Mouse (Mus musculus): ENCODE results near the gene Slc19a2. TPM values are rescaled to one million over a fixed set of nuclear protein-coding genes. Genes with fewer than 3 reads are reported as not detected.

Slc19a2 gene
- polyA plus RNA-seq (2015; fragmentation: Nextera tagmentation; extraction: Ambion mirVana): 8.6 and 8.7 TPM in 2 replicates

GRCm38 (mm10) chr1:164248465-164249331, at the start of gene Slc19a2:
Gene Slc19a2, plus strand, starts transcription at chr1:164249046.
- H3K27ac ChIP-seq: peak within 1 kb of the TSS; percentile 77
- peak; percentile 96 for ATAC-seq (replicated peaks; ENCODE audit: low FRiP score, low read depth)
- H3K4me1 ChIP-seq (replicated peaks; ENCODE audit: insufficient read depth, low read length): 0 out of 2 replicates have a peak, but pooled peaks cover 6% of the 10 kb centered on the region
- no peaks in the 10 kb centered on the region for H3K9me3 ChIP-seq (replicated peaks; ENCODE audit: low read length)
- TF ChIP-seq CTCF (IDR thresholded peaks at IDR 0.05; ENCODE audit: low read depth): 0 out of 2 replicates have a peak, but pooled peaks have one; percentile 1
- under 1% methylated on average over 70 of the region's 79 CpGs for WGBS
- no peaks in the 10 kb centered on the region for H3K36me3 ChIP-seq (ENCODE audit: insufficient read depth, low read length)
- peak within 1 kb of the TSS; percentile 90 for H3K4me2 ChIP-seq (ENCODE audit: low read length)
- H3K9ac ChIP-seq (ENCODE audit: low read depth, low read length): peak within 1 kb of the TSS; percentile 73
- H3K4me3 ChIP-seq (replicated peaks; ENCODE audit: low read depth, low read length): peak within 1 kb of the TSS; percentile 57
- DNase-seq (ENCODE audit: low spot score): peak; percentile 99
- H3K27me3 ChIP-seq (ENCODE audit: insufficient read depth, low read length): no peaks in the 10 kb centered on the region

GRCm38 (mm10) chr1:164199551-164199950, 49.3 kb upstream of the Slc19a2 start:
- WGBS: 70% methylated on average over 4 of the region's 4 CpGs
- H3K4me2 ChIP-seq (ENCODE audit: low read length): no peak overlapping the region

GRCm38 (mm10) chr1:164208437-164208836, 40.4 kb upstream of the Slc19a2 start:
- no peak for ATAC-seq (replicated peaks; ENCODE audit: low FRiP score, low read depth)
- TF ChIP-seq CTCF (IDR thresholded peaks at IDR 0.05; ENCODE audit: low read depth): no peak
- no peak for DNase-seq (ENCODE audit: low spot score)
- Histone ChIP-seq H3K4me3 (replicated peaks; ENCODE audit: low read depth, low read length) (no peak overlapping the region), H3K4me2 (ENCODE audit: low read length) (no peak overlapping the region), H3K36me3 (ENCODE audit: insufficient read depth, low read length) (no peaks in the 10 kb centered on the region), H3K27me3 (ENCODE audit: insufficient read depth, low read length) (no peaks in the 10 kb centered on the region), H3K4me1 (replicated peaks; ENCODE audit: insufficient read depth, low read length) (no peaks in the 10 kb centered on the region), H3K27ac (no peak overlapping the region), H3K9me3 (replicated peaks; ENCODE audit: low read length) (no peaks in the 10 kb centered on the region), H3K9ac (ENCODE audit: low read depth, low read length) (no peak overlapping the region)
- WGBS: 39% methylated on average over 2 of the region's 2 CpGs

More at GRCm38 (mm10) chr1:164199551-164199950, 49.3 kb upstream of the Slc19a2 start:
- Histone ChIP-seq H3K4me1 (replicated peaks; ENCODE audit: insufficient read depth, low read length) (no peaks in the 10 kb centered on the region), H3K36me3 (ENCODE audit: insufficient read depth, low read length) (no peaks in the 10 kb centered on the region), H3K9me3 (replicated peaks; ENCODE audit: low read length) (no peaks in the 10 kb centered on the region), H3K4me3 (replicated peaks; ENCODE audit: low read depth, low read length) (no peak overlapping the region), H3K27ac (no peak overlapping the region), H3K27me3 (ENCODE audit: insufficient read depth, low read length) (no peaks in the 10 kb centered on the region), H3K9ac (ENCODE audit: low read depth, low read length) (no peak overlapping the region)
- no peak for TF ChIP-seq CTCF (IDR thresholded peaks at IDR 0.05; ENCODE audit: low read depth)
- ATAC-seq (replicated peaks; ENCODE audit: low FRiP score, low read depth): no peak
- no peak for DNase-seq (ENCODE audit: low spot score)

GRCm38 (mm10) chr1:164210899-164211298, 37.9 kb upstream of the Slc19a2 start:
- H3K9me3 ChIP-seq (replicated peaks; ENCODE audit: low read length): no peaks in the 10 kb centered on the region
- H3K36me3 ChIP-seq (ENCODE audit: insufficient read depth, low read length): no peaks in the 10 kb centered on the region
- H3K4me2 ChIP-seq (ENCODE audit: low read length): no peak overlapping the region
- no peak for DNase-seq (ENCODE audit: low spot score)
- no peak for ATAC-seq (replicated peaks; ENCODE audit: low FRiP score, low read depth)
- no peaks in the 10 kb centered on the region for H3K4me1 ChIP-seq (replicated peaks; ENCODE audit: insufficient read depth, low read length)
- no peak overlapping the region for H3K9ac ChIP-seq (ENCODE audit: low read depth, low read length)
- no peak overlapping the region for H3K4me3 ChIP-seq (replicated peaks; ENCODE audit: low read depth, low read length)
- TF ChIP-seq CTCF (IDR thresholded peaks at IDR 0.05; ENCODE audit: low read depth): no peak
- H3K27ac ChIP-seq: no peak overlapping the region
- no peaks in the 10 kb centered on the region for H3K27me3 ChIP-seq (ENCODE audit: insufficient read depth, low read length)
- WGBS: 82% methylated on average over 4 of the region's 4 CpGs

- Histone ChIP-seq H3K27ac (no peak overlapping the region), H3K9ac (ENCODE audit: low read depth, low read length) (no peak overlapping the region), H3K4me3 (replicated peaks; ENCODE audit: low read depth, low read length) (no peak overlapping the region), H3K27me3 (ENCODE audit: insufficient read depth, low read length) (no peaks in the 10 kb centered on the region), H3K4me1 (replicated peaks; ENCODE audit: insufficient read depth, low read length) (no peaks in the 10 kb centered on the region), H3K4me2 (ENCODE audit: low read length) (no peak overlapping the region), H3K36me3 (ENCODE audit: insufficient read depth, low read length) (no peaks in the 10 kb centered on the region), H3K9me3 (replicated peaks; ENCODE audit: low read length) (no peaks in the 10 kb centered on the region)
- no peak for TF ChIP-seq CTCF (IDR thresholded peaks at IDR 0.05; ENCODE audit: low read depth)
- ATAC-seq (replicated peaks; ENCODE audit: low FRiP score, low read depth) (no peak), DNase-seq (ENCODE audit: low spot score) (no peak)
- WGBS: 83% methylated on average over 8 of the region's 8 CpGs
These were observed 36.2 kb upstream of the Slc19a2 start for GRCm38 (mm10) chr1:164212686-164213085.

- Histone ChIP-seq H3K9ac (ENCODE audit: low read depth, low read length) (no peak overlapping the region), H3K4me1 (replicated peaks; ENCODE audit: insufficient read depth, low read length) (no peaks in the 10 kb centered on the region), H3K27ac (no peak overlapping the region), H3K36me3 (ENCODE audit: insufficient read depth, low read length) (no peaks in the 10 kb centered on the region), H3K27me3 (ENCODE audit: insufficient read depth, low read length) (no peaks in the 10 kb centered on the region), H3K9me3 (replicated peaks; ENCODE audit: low read length) (no peaks in the 10 kb centered on the region), H3K4me3 (replicated peaks; ENCODE audit: low read depth, low read length) (no peak overlapping the region), H3K4me2 (ENCODE audit: low read length) (no peak overlapping the region)
- ATAC-seq (replicated peaks; ENCODE audit: low FRiP score, low read depth) (no peak), DNase-seq (ENCODE audit: low spot score) (no peak)
- WGBS: 28% methylated on average over 8 of the region's 8 CpGs
- TF ChIP-seq CTCF (IDR thresholded peaks at IDR 0.05; ENCODE audit: low read depth): no peak
These were observed 34.7 kb upstream of the Slc19a2 start for GRCm38 (mm10) chr1:164214190-164214589.

Data from kidney, postnatal 0 days (tissue).